ENCODE assay signal across 23 mouse cellular contexts in the genomic region with DNA sequence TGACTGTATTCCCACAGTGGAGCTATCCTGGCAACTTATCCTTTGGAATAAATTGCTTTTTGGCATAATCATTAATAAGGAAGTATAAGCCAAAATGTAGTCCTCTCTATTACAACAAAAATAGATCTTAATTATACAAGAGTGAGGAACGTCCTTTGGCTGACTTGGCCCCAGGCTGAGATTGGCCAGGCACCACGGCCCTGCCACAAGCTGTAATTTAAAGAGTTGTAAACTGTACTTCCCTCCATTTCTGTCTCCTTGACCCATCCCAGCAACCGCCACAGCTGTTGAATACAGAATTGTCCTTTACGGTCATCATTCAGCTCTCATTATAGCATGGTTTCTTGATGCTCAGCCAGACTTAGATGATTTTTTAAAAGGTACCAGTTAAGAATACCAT.
A peak's percentile ranks its signal among the peaks of the same experiment; 100 is the strongest.
DNase-seq lines count a peak whose midpoint lies in the region; ATAC-seq lines count a peak whose summit lies in the region.
"Had no signal": no experiment of that assay in that cellular context is flagged by ENCODE, and none has a peak within 500 bp of the region (broad histone marks: within the 10 kb centered on the region; RNA-seq: fewer than 3 reads in every experiment).

No protein-coding gene starts in this region.

- intact Hi-C loops in left cerebral cortex, postnatal 25 days (cut with DNase I), result no loop called here

- H3K9ac ChIP-seq in kidney, embryonic 15.5 days, result no peak overlapping the region
- H3K9ac ChIP-seq: forebrain, embryonic 15.5 days; hindbrain, embryonic 12.5 days; liver, embryonic 15.5 days; lung, embryonic 15.5 days; neural tube, embryonic 12.5 days; stomach, embryonic 15.5 days had no signal

- no peak overlapping the region for H3K4me3 ChIP-seq in kidney, embryonic 15.5 days (replicated peaks)
- H3K4me3 ChIP-seq: forebrain, embryonic 15.5 days; hindbrain, embryonic 12.5 days; liver, embryonic 15.5 days; lung, embryonic 15.5 days; megakaryocyte, embryonic 14.5 days; neural tube, embryonic 12.5 days; stomach, embryonic 15.5 days had no signal

- H3K4me2 ChIP-seq in kidney, embryonic 15.5 days, result no peak overlapping the region
- H3K4me2 ChIP-seq: forebrain, embryonic 15.5 days; hindbrain, embryonic 12.5 days; liver, embryonic 15.5 days; lung, embryonic 15.5 days; neural tube, embryonic 12.5 days; stomach, embryonic 15.5 days had no signal

- no peaks in the 10 kb centered on the region for H3K4me1 ChIP-seq in kidney, embryonic 15.5 days
- H3K4me1 ChIP-seq: forebrain, embryonic 15.5 days; hindbrain, embryonic 12.5 days; liver, embryonic 15.5 days; megakaryocyte, embryonic 14.5 days; neural tube, embryonic 12.5 days; stomach, embryonic 15.5 days had no signal

- WGBS in kidney, embryonic 15.5 days, result 50% methylated on average over 4 of the region's 4 CpGs

- H3K27me3 ChIP-seq in kidney, embryonic 15.5 days, result no peaks in the 10 kb centered on the region
- H3K27me3 ChIP-seq: forebrain, embryonic 15.5 days; hindbrain, embryonic 12.5 days; liver, embryonic 15.5 days; lung, embryonic 15.5 days; neural tube, embryonic 12.5 days; Patski; stomach, embryonic 15.5 days had no signal

- ATAC-seq in kidney, embryonic 15.5 days (replicated peaks; ENCODE audit: low FRiP score), result no peak
- ATAC-seq: forebrain, embryonic 15.5 days; Patski had no signal

- peak; percentile 4 for DNase-seq in gastrocnemius, adult 18-20 months (ENCODE audit: low spot score)
- no peak for DNase-seq in gastrocnemius, postnatal 10 days
- peak; percentile 43 for DNase-seq in kidney, postnatal 14 days
- peak; percentile 10 for DNase-seq in urinary bladder, postnatal 14 days (ENCODE audit: low spot score)
- no peak for DNase-seq in urinary bladder, postnatal 25 days (ENCODE audit: low spot score)
- DNase-seq in left cerebral cortex, postnatal 25 days (ENCODE audit: low spot score in 2 of 2), result no peak
- DNase-seq in layer of hippocampus, postnatal 25 days (ENCODE audit: extremely low spot score in 1 of 2, low spot score in 1 of 2), result no peak
- DNase-seq: adrenal gland, postnatal 25 days; cerebellum, adult 8-10 months; heart, adult 18-20 months; lung, postnatal 36 days; midbrain, embryonic 14.5 days; right cerebral cortex, postnatal 4 days; thymus, postnatal 25 days had no signal

- no peaks in the 10 kb centered on the region for H3K9me3 ChIP-seq in kidney, embryonic 15.5 days (replicated peaks)
- H3K9me3 ChIP-seq: forebrain, embryonic 15.5 days; hindbrain, embryonic 12.5 days; liver, embryonic 15.5 days; lung, embryonic 15.5 days; megakaryocyte, embryonic 14.5 days; neural tube, embryonic 12.5 days; stomach, embryonic 15.5 days had no signal

- no peak overlapping the region for H3K27ac ChIP-seq in kidney, embryonic 15.5 days
- H3K27ac ChIP-seq: forebrain, embryonic 15.5 days; hindbrain, embryonic 12.5 days; liver, embryonic 15.5 days; lung, embryonic 15.5 days; neural tube, embryonic 12.5 days; stomach, embryonic 15.5 days had no signal

- H3K36me3 ChIP-seq in kidney, embryonic 15.5 days, result no peaks in the 10 kb centered on the region
- H3K36me3 ChIP-seq: forebrain, embryonic 15.5 days; hindbrain, embryonic 12.5 days; liver, embryonic 15.5 days; lung, embryonic 15.5 days; neural tube, embryonic 12.5 days; stomach, embryonic 15.5 days had no signal

Comparison
In these comparisons a context has a peak if more than half of its experiments do, and no peak if none do; other contexts are left out.
1. DNase-seq: peak in gastrocnemius, adult 18-20 months (single experiment), kidney, postnatal 14 days (single experiment) and urinary bladder, postnatal 14 days (single experiment); none in gastrocnemius, postnatal 10 days (single experiment), urinary bladder, postnatal 25 days (single experiment), left cerebral cortex, postnatal 25 days (0 of 2) and layer of hippocampus, postnatal 25 days (0 of 2).